Mouse (Mus musculus): ENCODE data around the gene Ilkap. TPM values are rescaled to one million over a fixed set of nuclear protein-coding genes. Genes with fewer than 3 reads are reported as not detected.
A peak's percentile ranks its signal among the peaks of the same experiment; 100 is the strongest.

Ilkap gene
- polyA plus RNA-seq, 1 experiment from 2014 or later = 150 TPM

DNA sequence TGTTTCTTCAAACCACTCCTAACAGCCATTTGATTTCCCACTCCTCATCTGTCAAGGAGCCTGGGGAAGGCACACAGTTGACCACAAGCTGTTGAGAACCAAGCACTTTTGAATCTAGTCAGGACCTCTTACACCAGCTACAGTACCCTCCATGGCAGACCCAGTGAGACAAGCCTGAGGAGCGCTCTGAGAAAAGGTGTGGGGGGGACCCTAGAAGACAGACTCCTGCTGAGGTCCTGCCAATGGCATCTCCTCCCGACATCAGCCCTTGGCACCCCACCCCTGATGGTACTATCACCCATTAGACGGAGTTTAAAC, 38.4 kb upstream of the Ilkap start:
- Histone ChIP-seq H3K27ac (ENCODE audit: low read depth, low read length) (no peak overlapping the region), H3K4me1 (ENCODE audit: control insufficient read depth, insufficient read depth, low read length) (peaks cover 4% of the 10 kb centered on the region; the same call in 1 of the 2 replicates), H3K36me3 (ENCODE audit: control insufficient read depth, insufficient read depth, low read length) (peaks cover 15% of the 10 kb centered on the region), H3K9ac (replicated peaks; ENCODE audit: low read depth, low read length) (no peak overlapping the region), H3K4me2 (ENCODE audit: low read depth, low read length) (no peak overlapping the region), H3K27me3 (ENCODE audit: control insufficient read depth, insufficient read depth, low read length) (no peaks in the 10 kb centered on the region), H3K9me3 (ENCODE audit: control insufficient read depth, low read length) (no peaks in the 10 kb centered on the region), H3K4me3 (ENCODE audit: low read depth, low read length) (no peak overlapping the region)
- ATAC-seq (ENCODE audit: low read depth) = no peak
- 96% methylated on average over 3 of the region's 3 CpGs for WGBS

- Histone ChIP-seq H3K36me3 (ENCODE audit: control insufficient read depth, insufficient read depth, low read length) (peaks cover 17% of the 10 kb centered on the region), H3K27ac (ENCODE audit: low read depth, low read length) (no peak overlapping the region), H3K4me3 (ENCODE audit: low read depth, low read length) (no peak overlapping the region), H3K9ac (replicated peaks; ENCODE audit: low read depth, low read length) (no peak overlapping the region), H3K4me2 (ENCODE audit: low read depth, low read length) (no peak overlapping the region), H3K4me1 (ENCODE audit: control insufficient read depth, insufficient read depth, low read length) (peaks cover 4% of the 10 kb centered on the region; the same call in 1 of the 2 replicates), H3K9me3 (ENCODE audit: control insufficient read depth, low read length) (no peaks in the 10 kb centered on the region), H3K27me3 (ENCODE audit: control insufficient read depth, insufficient read depth, low read length) (no peaks in the 10 kb centered on the region)
- ATAC-seq (ENCODE audit: low read depth) = no peak
- WGBS = 73% methylated on average over 6 of the region's 6 CpGs
Measured at GRCm38 (mm10) chr1:91436380-91437082, 37.9 kb upstream of the Ilkap start.

GRCm38 (mm10) chr1:91435606-91436130, 37.1 kb upstream of the Ilkap start:
- no peak overlapping the region for H3K4me3 ChIP-seq (ENCODE audit: low read depth, low read length)
- H3K4me1 ChIP-seq (ENCODE audit: control insufficient read depth, insufficient read depth, low read length) = peaks cover 4% of the 10 kb centered on the region; the same call in 1 of the 2 replicates
- peaks cover 17% of the 10 kb centered on the region for H3K36me3 ChIP-seq (ENCODE audit: control insufficient read depth, insufficient read depth, low read length)
- H3K4me2 ChIP-seq (ENCODE audit: low read depth, low read length) = no peak overlapping the region
- no peaks in the 10 kb centered on the region for H3K27me3 ChIP-seq (ENCODE audit: control insufficient read depth, insufficient read depth, low read length)
- H3K9me3 ChIP-seq (ENCODE audit: control insufficient read depth, low read length) = no peaks in the 10 kb centered on the region
- no peak overlapping the region for H3K27ac ChIP-seq (ENCODE audit: low read depth, low read length)
- no peak for ATAC-seq (ENCODE audit: low read depth)
- no peak overlapping the region for H3K9ac ChIP-seq (replicated peaks; ENCODE audit: low read depth, low read length)
- 78% methylated on average over 13 of the region's 13 CpGs for WGBS

DNA sequence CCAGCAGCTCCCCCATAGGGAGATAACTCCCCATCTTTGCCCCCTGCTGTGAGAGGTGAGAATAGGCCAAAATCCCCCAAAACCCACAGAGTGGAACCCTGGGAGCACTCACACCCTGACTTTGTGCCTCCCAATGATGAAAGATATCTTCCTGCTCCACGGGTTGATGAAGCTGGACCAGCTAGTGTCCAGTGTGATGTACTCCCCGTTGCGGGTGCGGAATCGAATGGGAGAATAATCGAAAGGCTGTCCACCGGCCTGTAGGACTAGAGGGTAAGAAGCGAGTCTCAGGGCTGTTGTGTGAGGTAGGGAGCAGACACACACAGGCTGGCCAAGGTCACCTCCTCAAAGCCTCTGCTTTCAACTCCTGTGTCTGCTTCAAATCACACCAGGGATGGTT, 36.3 kb upstream of the Ilkap start:
- Histone ChIP-seq H3K4me3 (ENCODE audit: low read depth, low read length) (no peak overlapping the region), H3K9me3 (ENCODE audit: control insufficient read depth, low read length) (no peaks in the 10 kb centered on the region), H3K9ac (replicated peaks; ENCODE audit: low read depth, low read length) (no peak overlapping the region), H3K36me3 (ENCODE audit: control insufficient read depth, insufficient read depth, low read length) (peaks cover 18% of the 10 kb centered on the region), H3K27ac (ENCODE audit: low read depth, low read length) (no peak overlapping the region), H3K27me3 (ENCODE audit: control insufficient read depth, insufficient read depth, low read length) (no peaks in the 10 kb centered on the region), H3K4me2 (ENCODE audit: low read depth, low read length) (no peak overlapping the region), H3K4me1 (ENCODE audit: control insufficient read depth, insufficient read depth, low read length) (peaks cover 4% of the 10 kb centered on the region; the same call in 1 of the 2 replicates)
- 96% methylated on average over 8 of the region's 8 CpGs for WGBS
- ATAC-seq (ENCODE audit: low read depth) = no peak

GRCm38 (mm10) chr1:91430761-91431160, 32.1 kb upstream of the Ilkap start:
- Histone ChIP-seq H3K27ac (ENCODE audit: low read depth, low read length) (no peak overlapping the region), H3K27me3 (ENCODE audit: control insufficient read depth, insufficient read depth, low read length) (no peaks in the 10 kb centered on the region), H3K9me3 (ENCODE audit: control insufficient read depth, low read length) (no peaks in the 10 kb centered on the region), H3K4me2 (ENCODE audit: low read depth, low read length) (no peak overlapping the region), H3K4me3 (ENCODE audit: low read depth, low read length) (no peak overlapping the region), H3K36me3 (ENCODE audit: control insufficient read depth, insufficient read depth, low read length) (peaks cover 22% of the 10 kb centered on the region), H3K4me1 (ENCODE audit: control insufficient read depth, insufficient read depth, low read length) (no peaks in the 10 kb centered on the region), H3K9ac (replicated peaks; ENCODE audit: low read depth, low read length) (no peak overlapping the region)
- ATAC-seq (ENCODE audit: low read depth) = no peak
- 87% methylated on average over 7 of the region's 7 CpGs for WGBS

GRCm38 (mm10) chr1:91429212-91429611, 30.6 kb upstream of the Ilkap start:
- Histone ChIP-seq H3K27ac (ENCODE audit: low read depth, low read length) (no peak overlapping the region), H3K9ac (replicated peaks; ENCODE audit: low read depth, low read length) (no peak overlapping the region), H3K9me3 (ENCODE audit: control insufficient read depth, low read length) (no peaks in the 10 kb centered on the region), H3K4me3 (ENCODE audit: low read depth, low read length) (no peak overlapping the region), H3K36me3 (ENCODE audit: control insufficient read depth, insufficient read depth, low read length) (peaks cover 22% of the 10 kb centered on the region), H3K27me3 (ENCODE audit: control insufficient read depth, insufficient read depth, low read length) (no peaks in the 10 kb centered on the region), H3K4me1 (ENCODE audit: control insufficient read depth, insufficient read depth, low read length) (no peaks in the 10 kb centered on the region), H3K4me2 (ENCODE audit: low read depth, low read length) (no peak overlapping the region)
- WGBS = 92% methylated on average over 10 of the region's 10 CpGs
- no peak for ATAC-seq (ENCODE audit: low read depth)

DNA sequence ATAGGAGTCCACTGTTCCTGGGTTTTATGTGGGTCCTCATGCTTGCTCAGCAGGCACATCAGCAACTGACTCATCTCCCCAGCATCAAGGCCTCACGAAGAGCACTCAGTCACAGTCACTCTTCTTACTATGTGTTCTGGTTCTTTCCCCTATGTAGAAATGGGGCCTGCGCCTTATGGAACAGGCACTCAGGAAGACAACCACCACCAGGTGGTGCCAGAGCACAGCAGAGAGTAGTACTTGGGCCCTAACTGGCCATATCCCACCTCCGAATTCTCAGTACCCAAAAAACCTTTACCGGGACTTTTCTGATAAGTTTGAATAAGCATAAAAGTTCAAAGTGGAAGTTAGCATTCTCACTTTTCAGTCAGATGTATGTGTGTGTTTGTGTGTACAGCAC, 30.0 kb upstream of the Ilkap start:
- peak; percentile 74; the same call in 1 of the 2 replicates for ATAC-seq (ENCODE audit: low read depth)
- Histone ChIP-seq H3K9me3 (ENCODE audit: control insufficient read depth, low read length) (no peaks in the 10 kb centered on the region), H3K9ac (replicated peaks; ENCODE audit: low read depth, low read length) (no peak overlapping the region), H3K4me1 (ENCODE audit: control insufficient read depth, insufficient read depth, low read length) (no peaks in the 10 kb centered on the region), H3K4me2 (ENCODE audit: low read depth, low read length) (no peak overlapping the region), H3K27ac (ENCODE audit: low read depth, low read length) (no peak overlapping the region), H3K27me3 (ENCODE audit: control insufficient read depth, insufficient read depth, low read length) (no peaks in the 10 kb centered on the region), H3K4me3 (ENCODE audit: low read depth, low read length) (no peak overlapping the region), H3K36me3 (ENCODE audit: control insufficient read depth, insufficient read depth, low read length) (peaks cover 22% of the 10 kb centered on the region)
- WGBS = 43% methylated on average over 4 of the region's 4 CpGs

DNA sequence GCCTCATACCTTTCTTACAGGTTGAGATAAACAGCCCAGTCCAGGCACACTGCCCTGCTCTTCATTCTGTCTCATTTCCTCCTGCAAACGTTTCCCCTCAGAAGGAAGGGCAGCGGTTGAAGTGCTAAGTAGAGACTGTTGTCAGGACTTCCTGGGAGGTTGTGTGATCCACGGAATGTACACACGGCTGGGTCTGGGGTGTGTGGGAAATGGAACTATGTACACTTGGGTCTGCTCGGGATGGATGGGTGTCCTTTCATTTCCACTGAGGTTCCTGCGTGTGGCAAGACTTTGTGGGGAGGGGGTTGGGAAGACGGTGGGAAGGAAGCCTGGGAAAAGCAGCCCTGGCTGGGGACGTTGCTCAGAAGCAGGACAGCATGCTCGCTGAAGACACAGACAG, 27.8 kb upstream of the Ilkap start:
- peaks cover 12% of the 10 kb centered on the region for H3K36me3 ChIP-seq (ENCODE audit: control insufficient read depth, insufficient read depth, low read length)
- ATAC-seq (ENCODE audit: low read depth) = no peak
- WGBS = 88% methylated on average over 9 of the region's 9 CpGs

GRCm38 (mm10) chr1:91420601-91421065, 22.0 kb upstream of the Ilkap start:
- 94% methylated on average over 8 of the region's 8 CpGs for WGBS
- H3K27ac ChIP-seq (ENCODE audit: low read depth, low read length) = no peak overlapping the region
- no peak overlapping the region for H3K4me2 ChIP-seq (ENCODE audit: low read depth, low read length)
- H3K27me3 ChIP-seq (ENCODE audit: control insufficient read depth, insufficient read depth, low read length) = no peaks in the 10 kb centered on the region
- no peak overlapping the region for H3K9ac ChIP-seq (replicated peaks; ENCODE audit: low read depth, low read length)
- no peaks in the 10 kb centered on the region for H3K9me3 ChIP-seq (ENCODE audit: control insufficient read depth, low read length)
- no peak overlapping the region for H3K4me3 ChIP-seq (ENCODE audit: low read depth, low read length)
- H3K36me3 ChIP-seq (ENCODE audit: control insufficient read depth, insufficient read depth, low read length) = peaks cover 5% of the 10 kb centered on the region
- no peak for ATAC-seq (ENCODE audit: low read depth)
- no peaks in the 10 kb centered on the region for H3K4me1 ChIP-seq (ENCODE audit: control insufficient read depth, insufficient read depth, low read length)

More for the DNA sequence above, 27.8 kb upstream of the Ilkap start:
- no peaks in the 10 kb centered on the region for H3K9me3 ChIP-seq (ENCODE audit: control insufficient read depth, low read length)
- no peak overlapping the region for H3K4me2 ChIP-seq (ENCODE audit: low read depth, low read length)
- H3K27ac ChIP-seq (ENCODE audit: low read depth, low read length) = no peak overlapping the region
- H3K9ac ChIP-seq (replicated peaks; ENCODE audit: low read depth, low read length) = no peak overlapping the region
- no peak overlapping the region for H3K4me3 ChIP-seq (ENCODE audit: low read depth, low read length)
- no peaks in the 10 kb centered on the region for H3K4me1 ChIP-seq (ENCODE audit: control insufficient read depth, insufficient read depth, low read length)
- no peaks in the 10 kb centered on the region for H3K27me3 ChIP-seq (ENCODE audit: control insufficient read depth, insufficient read depth, low read length)
